Mouse (Mus musculus) ES-Bruce4 (cell line): ENCODE data around the gene Tcirg1. TPM values are rescaled to one million over a fixed set of nuclear protein-coding genes. Genes with fewer than 3 reads are reported as not detected.

ENCODE experiments used
- H3K27ac ChIP-seq: 2 replicates; pipeline ENCODE4 v1.5.1; 2012; ENCODE audit warnings: low read length, inconsistent platforms; ENCODE audit not compliant: insufficient read depth
- H3K27me3 ChIP-seq: 2 replicates; pipeline ENCODE4 v1.6.1; 2012; ENCODE audit warnings: mild to moderate bottlenecking, low read length, inconsistent platforms; ENCODE audit not compliant: control insufficient read depth, poor library complexity, insufficient read depth, severe bottlenecking
- H3K36me3 ChIP-seq: 2 replicates; pipeline ENCODE4 v1.6.1; 2012; ENCODE audit warnings: inconsistent platforms, mild to moderate bottlenecking, low read length, moderate library complexity; ENCODE audit not compliant: control insufficient read depth, poor library complexity, insufficient read depth, severe bottlenecking
- H3K4me1 ChIP-seq: one replicate; pipeline ENCODE4 v1.8.1; 2011; ENCODE audit warnings: low read length; ENCODE audit not compliant: control insufficient read depth, insufficient read depth
- H3K4me3 ChIP-seq: 2 replicates; pipeline ENCODE4 v1.5.1; 2011; ENCODE audit warnings: low read depth, mild to moderate bottlenecking, low read length
- H3K9ac ChIP-seq: 2 replicates; pipeline ENCODE4 v1.6.1; 2012; ENCODE audit warnings: low read depth, mild to moderate bottlenecking, inconsistent platforms; ENCODE audit not compliant: poor library complexity, severe bottlenecking
- H3K9me3 ChIP-seq: replicated peaks from 2 replicates; pipeline ENCODE4 v1.6.1; 2012; ENCODE audit warnings: mild to moderate bottlenecking, low read length, inconsistent platforms; ENCODE audit not compliant: control insufficient read depth, poor library complexity, insufficient read depth, severe bottlenecking
- CTCF ChIP-seq: IDR thresholded peaks from one replicate; pipeline ENCODE4 v1.8.1; 2011; ENCODE audit warnings: low read depth, low read length
- EP300 ChIP-seq: IDR thresholded peaks from 2 replicates; pipeline ENCODE4 v1.6.1; 2011; ENCODE audit warnings: low read depth, low read length; ENCODE audit not compliant: insufficient read depth
- POLR2A ChIP-seq: IDR thresholded peaks from one replicate; pipeline ENCODE4 v1.8.1; 2011; ENCODE audit warnings: low read length; ENCODE audit not compliant: insufficient read depth
- polyA plus RNA-seq: library from polyadenylated mRNA; stranded (reverse); fragments of >200 nt; gene quantifications from 2 replicates; pipeline ENCODE4 v1.2.4, GENCODE M21; 2011; ENCODE audit warnings: low read depth; ENCODE audit not compliant: missing spikeins, insufficient read depth, insufficient read length

Tcirg1 gene
- polyA plus RNA-seq, 1 experiment = 25.2 TPM

- no peak overlapping the region for H3K4me3 ChIP-seq
- no peak overlapping the region for H3K9ac ChIP-seq
- H3K9me3 ChIP-seq = no peaks in the 10 kb centered on the region
- H3K4me1 ChIP-seq = no peaks in the 10 kb centered on the region
- no peak for TF ChIP-seq CTCF
- no peak for TF ChIP-seq POLR2A
- no peak for TF ChIP-seq EP300
- no peaks in the 10 kb centered on the region for H3K27me3 ChIP-seq
- peaks cover 10% of the 10 kb centered on the region for H3K36me3 ChIP-seq
- H3K27ac ChIP-seq = no peak overlapping the region
Measured at GRCm38 (mm10) chr19:3897557-3897956, 9.4 kb downstream of the Tcirg1 start.

- Histone ChIP-seq H3K36me3 (peaks cover 16% of the 10 kb centered on the region), H3K27ac (no peak overlapping the region), H3K9me3 (no peaks in the 10 kb centered on the region), H3K4me3 (no peak overlapping the region), H3K4me1 (no peaks in the 10 kb centered on the region), H3K27me3 (no peaks in the 10 kb centered on the region), H3K9ac (no peak overlapping the region)
- no peak for TF ChIP-seq POLR2A
- no peak for TF ChIP-seq CTCF
- no peak for TF ChIP-seq EP300
Measured at GRCm38 (mm10) chr19:3896208-3896607, 10.7 kb downstream of the Tcirg1 start.

- H3K27me3 ChIP-seq = no peaks in the 10 kb centered on the region
- H3K4me1 ChIP-seq = no peaks in the 10 kb centered on the region
- TF ChIP-seq EP300 = no peak
- TF ChIP-seq CTCF = no peak
- TF ChIP-seq POLR2A = no peak
- no peak overlapping the region for H3K4me3 ChIP-seq
- H3K9ac ChIP-seq = no peak overlapping the region
- peaks cover 22% of the 10 kb centered on the region for H3K36me3 ChIP-seq
- no peak overlapping the region for H3K27ac ChIP-seq
- H3K9me3 ChIP-seq = no peaks in the 10 kb centered on the region
Measured at GRCm38 (mm10) chr19:3895171-3895631, 11.7 kb downstream of the Tcirg1 start.

- TF ChIP-seq CTCF = no peak
- no peak for TF ChIP-seq POLR2A
- no peak for TF ChIP-seq EP300
- Histone ChIP-seq H3K9ac (no peak overlapping the region), H3K4me1 (no peaks in the 10 kb centered on the region), H3K36me3 (peaks cover 31% of the 10 kb centered on the region), H3K27ac (no peak overlapping the region), H3K27me3 (no peaks in the 10 kb centered on the region), H3K4me3 (no peak overlapping the region), H3K9me3 (no peaks in the 10 kb centered on the region)
Measured at GRCm38 (mm10) chr19:3894294-3894693, 12.6 kb downstream of the Tcirg1 start.

- Histone ChIP-seq H3K4me1 (no peaks in the 10 kb centered on the region), H3K4me3 (no peak overlapping the region), H3K36me3 (peaks cover 38% of the 10 kb centered on the region), H3K27me3 (no peaks in the 10 kb centered on the region), H3K9me3 (no peaks in the 10 kb centered on the region), H3K9ac (no peak overlapping the region), H3K27ac (no peak overlapping the region)
- TF ChIP-seq EP300 (no peak), CTCF (no peak), POLR2A (no peak)
Measured at GRCm38 (mm10) chr19:3893545-3894116, 13.3 kb downstream of the Tcirg1 start.

- no peak overlapping the region for H3K4me3 ChIP-seq
- H3K27me3 ChIP-seq = no peaks in the 10 kb centered on the region
- H3K9me3 ChIP-seq = no peaks in the 10 kb centered on the region
- no peaks in the 10 kb centered on the region for H3K4me1 ChIP-seq
- H3K9ac ChIP-seq = no peak overlapping the region
- TF ChIP-seq EP300 = no peak
- TF ChIP-seq POLR2A = no peak
- peak; percentile 28 for TF ChIP-seq CTCF
- H3K36me3 ChIP-seq = peaks cover 67% of the 10 kb centered on the region
- no peak overlapping the region for H3K27ac ChIP-seq
Measured at GRCm38 (mm10) chr19:3890181-3890580, 16.8 kb downstream of the Tcirg1 start.
